Mouse (Mus musculus): ENCODE measurements around the gene Stoml1. TPM values are rescaled to one million over a fixed set of nuclear protein-coding genes. Genes with fewer than 3 reads are reported as not detected.
A peak's percentile ranks its signal among the peaks of the same experiment; 100 is the strongest.

The Stoml1 gene
- polyA plus RNA-seq, 2 experiments, result 28.7 to 47.2 TPM

DNA sequence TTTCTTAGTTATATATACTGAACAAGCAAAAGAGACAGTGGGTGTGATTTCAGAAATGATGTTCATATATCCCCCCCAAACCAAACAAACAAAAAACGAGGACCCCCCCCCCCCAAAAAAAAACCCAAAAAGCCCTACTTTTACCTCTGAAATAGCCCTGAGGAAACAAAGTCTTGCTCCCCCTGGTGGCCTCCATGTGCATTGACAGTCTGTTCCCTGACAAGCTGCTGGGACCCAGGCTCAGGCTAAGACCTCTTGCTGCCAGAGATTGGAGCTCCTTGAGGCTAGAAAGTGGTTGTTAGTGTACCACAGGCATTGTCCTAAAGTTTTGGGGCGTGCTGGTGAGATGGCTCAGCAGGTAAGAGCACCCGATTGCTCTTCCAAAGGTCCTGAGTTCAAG, 28.6 kb downstream of the Stoml1 start:
- no peak for DNase-seq (ENCODE audit: low spot score)

DNA sequence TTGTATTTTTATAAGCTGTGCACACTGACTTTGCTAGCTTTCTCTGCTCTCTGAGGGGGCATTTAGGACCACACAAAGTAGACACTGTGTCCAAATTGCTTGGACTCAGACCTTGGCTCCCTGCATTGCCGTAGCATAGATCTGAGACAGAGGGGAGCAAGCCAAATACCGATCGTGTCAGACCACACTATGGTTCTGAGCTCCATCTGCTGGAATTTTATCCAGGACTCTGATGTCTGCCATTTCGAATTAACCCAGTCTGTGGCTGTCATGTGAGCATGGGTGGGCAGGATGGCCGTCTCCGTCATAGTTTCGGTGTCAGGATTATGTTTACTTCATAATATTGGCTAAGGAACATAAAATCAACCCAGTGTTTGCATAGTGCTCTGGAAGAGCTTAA, 30.5 kb downstream of the Stoml1 start:
- no peak overlapping the region for H3K27ac ChIP-seq (replicated peaks; ENCODE audit: low read depth, low read length)
- no peaks in the 10 kb centered on the region; the same call in 1 of the 2 replicates for H3K4me1 ChIP-seq (ENCODE audit: control insufficient read depth, insufficient read depth, low read length)
- H3K9ac ChIP-seq (ENCODE audit: low read depth, low read length, severe bottlenecking), result no peak overlapping the region
- DNase-seq (ENCODE audit: low spot score) (peak; percentile 40), ATAC-seq (ENCODE audit: low FRiP score, low read depth) (peak; percentile 30; the same call in 1 of the 2 replicates)
- H3K36me3 ChIP-seq (ENCODE audit: control insufficient read depth, insufficient read depth, low read length), result peaks cover 10% of the 10 kb centered on the region
- H3K4me2 ChIP-seq (replicated peaks; ENCODE audit: low read depth, low read length, severe bottlenecking), result no peak overlapping the region
- no peaks in the 10 kb centered on the region for H3K27me3 ChIP-seq (ENCODE audit: control insufficient read depth, insufficient read depth, low read length)
- no peak for TF ChIP-seq POLR2A (IDR thresholded peaks at IDR 0.05; ENCODE audit: borderline replicate concordance, extremely low read depth, insufficient read depth, insufficient read length)
- 45% methylated on average over 7 of the region's 7 CpGs for WGBS
- H3K9me3 ChIP-seq (ENCODE audit: control insufficient read depth, low read length), result no peaks in the 10 kb centered on the region
- no peak overlapping the region for H3K4me3 ChIP-seq (replicated peaks; ENCODE audit: low read length)

More for the DNA sequence above, 28.6 kb downstream of the Stoml1 start:
- Histone ChIP-seq H3K4me3 (replicated peaks; ENCODE audit: low read length) (no peak overlapping the region), H3K9me3 (ENCODE audit: control insufficient read depth, low read length) (no peaks in the 10 kb centered on the region), H3K36me3 (ENCODE audit: control insufficient read depth, insufficient read depth, low read length) (no peaks in the 10 kb centered on the region), H3K4me2 (replicated peaks; ENCODE audit: low read depth, low read length, severe bottlenecking) (no peak overlapping the region), H3K27me3 (ENCODE audit: control insufficient read depth, insufficient read depth, low read length) (no peaks in the 10 kb centered on the region), H3K27ac (replicated peaks; ENCODE audit: low read depth, low read length) (no peak overlapping the region), H3K9ac (ENCODE audit: low read depth, low read length, severe bottlenecking) (no peak overlapping the region), H3K4me1 (ENCODE audit: control insufficient read depth, insufficient read depth, low read length) (no peaks in the 10 kb centered on the region; the same call in 1 of the 2 replicates)
- 54% methylated on average over 3 of the region's 3 CpGs for WGBS
- no peak for TF ChIP-seq POLR2A (IDR thresholded peaks at IDR 0.05; ENCODE audit: borderline replicate concordance, extremely low read depth, insufficient read depth, insufficient read length)
- ATAC-seq (ENCODE audit: low FRiP score, low read depth), result no peak

GRCm38 (mm10) chr9:58289090-58289489, 36.1 kb downstream of the Stoml1 start:
- DNase-seq (ENCODE audit: low spot score), result no peak
- WGBS, result 50% methylated on average over 1 of the region's 1 CpGs
- ATAC-seq (ENCODE audit: low FRiP score, low read depth), result no peak
- H3K4me3 ChIP-seq (replicated peaks; ENCODE audit: low read length), result no peak overlapping the region
- no peaks in the 10 kb centered on the region for H3K4me1 ChIP-seq (ENCODE audit: control insufficient read depth, insufficient read depth, low read length)
- peaks cover 58% of the 10 kb centered on the region for H3K36me3 ChIP-seq (ENCODE audit: control insufficient read depth, insufficient read depth, low read length)
- no peak overlapping the region for H3K4me2 ChIP-seq (replicated peaks; ENCODE audit: low read depth, low read length, severe bottlenecking)
- no peaks in the 10 kb centered on the region for H3K9me3 ChIP-seq (ENCODE audit: control insufficient read depth, low read length)
- no peaks in the 10 kb centered on the region for H3K27me3 ChIP-seq (ENCODE audit: control insufficient read depth, insufficient read depth, low read length)
- H3K9ac ChIP-seq (ENCODE audit: low read depth, low read length, severe bottlenecking), result no peak overlapping the region
- H3K27ac ChIP-seq (replicated peaks; ENCODE audit: low read depth, low read length), result no peak overlapping the region
- no peak for TF ChIP-seq POLR2A (IDR thresholded peaks at IDR 0.05; ENCODE audit: borderline replicate concordance, extremely low read depth, insufficient read depth, insufficient read length)

DNA sequence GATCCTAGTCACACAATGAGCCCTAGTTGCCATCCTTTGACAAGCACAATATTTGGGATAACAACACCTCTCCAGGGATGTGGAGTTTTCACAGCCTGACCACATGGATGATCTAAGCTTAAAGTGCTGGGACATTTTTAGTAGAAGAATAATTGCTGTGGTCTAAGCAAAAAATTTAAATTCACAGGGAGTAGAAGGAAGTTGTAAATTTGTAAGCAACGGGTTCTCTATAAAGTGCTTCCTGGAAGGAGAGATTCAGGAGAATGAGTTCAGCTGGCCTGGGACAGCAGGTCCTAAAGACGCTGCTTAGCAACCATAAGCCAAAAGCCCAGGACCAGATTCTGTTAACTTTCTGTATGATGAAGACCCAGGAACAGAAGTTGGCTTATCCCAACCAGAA, 36.9 kb downstream of the Stoml1 start:
- Histone ChIP-seq H3K4me2 (replicated peaks; ENCODE audit: low read depth, low read length, severe bottlenecking) (no peak overlapping the region), H3K9me3 (ENCODE audit: control insufficient read depth, low read length) (no peaks in the 10 kb centered on the region), H3K9ac (ENCODE audit: low read depth, low read length, severe bottlenecking) (no peak overlapping the region), H3K4me1 (ENCODE audit: control insufficient read depth, insufficient read depth, low read length) (no peaks in the 10 kb centered on the region), H3K27ac (replicated peaks; ENCODE audit: low read depth, low read length) (no peak overlapping the region), H3K4me3 (replicated peaks; ENCODE audit: low read length) (no peak overlapping the region), H3K36me3 (ENCODE audit: control insufficient read depth, insufficient read depth, low read length) (peaks cover 62% of the 10 kb centered on the region), H3K27me3 (ENCODE audit: control insufficient read depth, insufficient read depth, low read length) (no peaks in the 10 kb centered on the region)
- ATAC-seq (ENCODE audit: low FRiP score, low read depth) (no peak), DNase-seq (ENCODE audit: low spot score) (no peak)
- no peak for TF ChIP-seq POLR2A (IDR thresholded peaks at IDR 0.05; ENCODE audit: borderline replicate concordance, extremely low read depth, insufficient read depth, insufficient read length)
- 45% methylated on average over 2 of the region's 2 CpGs for WGBS

DNA sequence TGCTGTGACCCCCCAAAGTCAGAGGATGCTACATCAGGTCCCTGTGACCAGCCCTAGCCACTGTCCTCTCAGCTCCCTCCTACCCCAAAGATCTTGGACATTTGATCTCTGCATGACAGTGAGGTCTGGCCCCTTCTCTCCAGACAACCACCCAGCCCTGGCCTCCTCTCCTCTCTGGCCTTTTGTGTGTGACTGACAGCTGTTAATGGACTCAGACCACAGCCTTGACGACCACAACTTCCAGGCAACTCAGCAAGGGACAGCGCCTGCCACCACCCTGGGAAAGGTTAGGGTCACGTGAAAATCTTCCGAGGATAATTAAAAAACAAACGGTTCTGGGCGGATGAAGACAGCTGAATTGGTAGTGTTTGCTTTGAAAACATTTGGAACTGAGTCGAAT, 41.6 kb downstream of the Stoml1 start:
- WGBS, result 62% methylated on average over 7 of the region's 7 CpGs
- Histone ChIP-seq H3K4me1 (ENCODE audit: control insufficient read depth, insufficient read depth, low read length) (peaks cover 23% of the 10 kb centered on the region), H3K27me3 (ENCODE audit: control insufficient read depth, insufficient read depth, low read length) (no peaks in the 10 kb centered on the region), H3K9me3 (ENCODE audit: control insufficient read depth, low read length) (no peaks in the 10 kb centered on the region), H3K4me3 (replicated peaks; ENCODE audit: low read length) (no peak overlapping the region), H3K9ac (ENCODE audit: low read depth, low read length, severe bottlenecking) (no peak overlapping the region), H3K27ac (replicated peaks; ENCODE audit: low read depth, low read length) (no peak overlapping the region), H3K4me2 (replicated peaks; ENCODE audit: low read depth, low read length, severe bottlenecking) (no peak overlapping the region), H3K36me3 (ENCODE audit: control insufficient read depth, insufficient read depth, low read length) (peaks cover 43% of the 10 kb centered on the region)
- ATAC-seq (ENCODE audit: low FRiP score, low read depth), result no peak
- TF ChIP-seq POLR2A (IDR thresholded peaks at IDR 0.05; ENCODE audit: borderline replicate concordance, extremely low read depth, insufficient read depth, insufficient read length), result no peak
- DNase-seq (ENCODE audit: low spot score), result no peak

GRCm38 (mm10) chr9:58295345-58295744, 42.4 kb downstream of the Stoml1 start:
- Histone ChIP-seq H3K4me3 (replicated peaks; ENCODE audit: low read length) (no peak overlapping the region), H3K4me1 (ENCODE audit: control insufficient read depth, insufficient read depth, low read length) (peaks cover 30% of the 10 kb centered on the region), H3K9ac (ENCODE audit: low read depth, low read length, severe bottlenecking) (no peak overlapping the region), H3K27me3 (ENCODE audit: control insufficient read depth, insufficient read depth, low read length) (no peaks in the 10 kb centered on the region), H3K9me3 (ENCODE audit: control insufficient read depth, low read length) (no peaks in the 10 kb centered on the region), H3K4me2 (replicated peaks; ENCODE audit: low read depth, low read length, severe bottlenecking) (no peak overlapping the region), H3K27ac (replicated peaks; ENCODE audit: low read depth, low read length) (no peak overlapping the region), H3K36me3 (ENCODE audit: control insufficient read depth, insufficient read depth, low read length) (peaks cover 36% of the 10 kb centered on the region)
- no peak for TF ChIP-seq POLR2A (IDR thresholded peaks at IDR 0.05; ENCODE audit: borderline replicate concordance, extremely low read depth, insufficient read depth, insufficient read length)
- 82% methylated on average over 3 of the region's 3 CpGs for WGBS
- DNase-seq (ENCODE audit: low spot score) (no peak), ATAC-seq (ENCODE audit: low FRiP score, low read depth) (no peak)

Data from limb, embryonic 14.5 days (tissue).